Mouse (Mus musculus) T-helper 17 cell (primary cell): ENCODE measurements around the gene Acsl5.

Experiments used
- in situ Hi-C, 2 experiments: fragments of 300-600 bp; cut with MboI, MseI; formaldehyde crosslinking; loops; 1 replicate in 1 of 2; 2 replicates in 1 of 2; pipeline ENCODE4 v1.15.1; 2025; ENCODE audit warnings: high pct_unique_total_duplicates in 2 of 2

The Acsl5 gene

DNA sequence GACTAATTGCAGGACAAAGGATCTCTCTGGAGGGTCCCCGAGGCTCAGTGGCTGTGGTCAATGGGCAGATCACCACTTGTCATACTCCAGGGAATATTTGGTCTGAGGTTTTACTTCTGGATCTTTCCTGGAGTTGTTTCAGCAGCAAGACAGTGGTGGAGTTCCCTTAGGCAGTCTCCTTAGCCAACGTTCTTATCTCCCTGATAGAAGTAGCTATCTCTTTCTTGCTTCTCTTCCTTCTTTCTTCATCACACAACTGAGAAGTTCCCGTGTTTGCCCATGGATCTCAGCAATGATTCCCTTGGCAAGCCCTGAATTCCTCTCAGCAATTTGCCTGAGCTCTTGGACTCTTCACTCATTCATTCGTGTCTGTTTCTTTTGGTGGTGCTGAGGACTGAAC is 24.4 kb downstream of the Acsl5 start:
- in situ Hi-C loops = no loop called here

DNA sequence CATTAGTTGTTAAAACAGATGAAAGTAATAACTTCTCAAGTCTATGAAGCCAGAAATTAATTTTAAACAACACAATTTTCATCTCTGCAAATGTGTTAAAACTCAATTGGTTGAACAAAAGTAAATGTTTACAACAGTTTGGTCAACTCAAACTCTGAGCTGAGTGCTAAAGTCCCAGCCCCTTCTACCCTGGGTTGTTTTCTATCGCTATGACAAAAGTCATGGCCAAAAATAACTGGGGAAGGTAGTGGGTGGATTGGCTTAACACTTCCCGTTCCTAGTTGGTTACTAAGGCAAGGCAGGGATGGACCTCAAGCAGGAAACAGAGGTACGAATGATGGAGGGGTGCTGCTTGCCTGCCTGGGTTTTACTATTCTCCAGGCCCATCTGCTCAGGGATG is 25.0 kb downstream of the Acsl5 start:
- in situ Hi-C loops = no loop called here

DNA sequence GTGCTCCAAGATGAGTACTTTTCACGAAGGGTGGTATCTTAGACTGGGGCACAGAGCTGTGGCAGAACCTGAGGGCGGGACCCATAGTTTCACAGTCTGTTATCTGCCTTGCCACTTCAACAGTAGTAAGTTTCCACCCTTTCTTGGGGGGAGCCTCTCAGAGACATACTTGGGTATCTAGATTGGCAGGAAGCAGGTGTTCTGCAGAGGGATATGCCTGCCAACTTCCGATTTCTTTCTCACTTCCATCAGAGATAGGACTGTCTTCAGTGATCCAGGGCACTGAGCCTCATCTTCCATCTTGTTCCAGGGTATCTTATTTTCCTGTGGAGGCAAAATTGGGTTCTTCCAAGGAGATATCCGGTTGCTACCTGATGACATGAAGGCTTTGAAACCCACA is 32.4 kb downstream of the Acsl5 start:
- in situ Hi-C loops = no loop called here

DNA sequence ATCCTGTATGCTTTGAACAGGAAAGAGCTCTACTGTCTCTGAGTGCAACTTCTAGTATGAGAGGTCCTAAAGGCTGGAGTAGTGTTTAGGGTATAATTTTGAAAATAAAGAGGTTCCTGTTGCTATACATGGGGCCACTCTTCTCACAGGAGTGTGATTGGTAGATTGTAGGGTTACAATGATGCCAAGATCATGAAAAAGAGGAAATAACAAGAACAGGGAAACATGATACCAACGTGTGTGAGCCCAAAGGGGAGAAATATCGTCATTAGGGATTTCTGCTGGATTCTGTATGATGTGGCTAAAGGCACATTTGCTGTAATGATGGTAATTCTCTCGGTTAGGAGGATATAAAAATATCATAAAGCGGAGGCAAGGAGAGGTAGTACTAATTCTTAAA is 34.3 kb downstream of the Acsl5 start:
- in situ Hi-C loops = no loop called here

DNA sequence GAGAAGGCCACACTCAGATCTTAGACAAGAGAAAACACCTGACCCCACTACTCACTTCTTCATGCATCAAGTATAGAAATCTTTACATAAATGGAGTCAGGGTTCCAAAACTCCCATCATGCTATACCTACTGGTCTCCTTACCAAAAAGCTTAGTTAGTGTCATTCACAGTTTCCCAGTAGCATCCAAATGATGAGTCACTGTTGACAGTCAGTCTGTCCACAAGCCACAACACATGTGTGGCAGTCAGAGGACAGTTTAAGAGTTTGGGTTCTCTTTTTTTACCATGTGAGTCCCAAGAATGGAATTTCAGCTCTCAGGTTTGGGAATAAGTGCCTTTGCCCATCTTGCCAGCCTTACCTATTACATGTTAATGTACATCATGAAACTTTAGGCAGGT is 37.2 kb downstream of the Acsl5 start:
- in situ Hi-C loops = no loop called here

DNA sequence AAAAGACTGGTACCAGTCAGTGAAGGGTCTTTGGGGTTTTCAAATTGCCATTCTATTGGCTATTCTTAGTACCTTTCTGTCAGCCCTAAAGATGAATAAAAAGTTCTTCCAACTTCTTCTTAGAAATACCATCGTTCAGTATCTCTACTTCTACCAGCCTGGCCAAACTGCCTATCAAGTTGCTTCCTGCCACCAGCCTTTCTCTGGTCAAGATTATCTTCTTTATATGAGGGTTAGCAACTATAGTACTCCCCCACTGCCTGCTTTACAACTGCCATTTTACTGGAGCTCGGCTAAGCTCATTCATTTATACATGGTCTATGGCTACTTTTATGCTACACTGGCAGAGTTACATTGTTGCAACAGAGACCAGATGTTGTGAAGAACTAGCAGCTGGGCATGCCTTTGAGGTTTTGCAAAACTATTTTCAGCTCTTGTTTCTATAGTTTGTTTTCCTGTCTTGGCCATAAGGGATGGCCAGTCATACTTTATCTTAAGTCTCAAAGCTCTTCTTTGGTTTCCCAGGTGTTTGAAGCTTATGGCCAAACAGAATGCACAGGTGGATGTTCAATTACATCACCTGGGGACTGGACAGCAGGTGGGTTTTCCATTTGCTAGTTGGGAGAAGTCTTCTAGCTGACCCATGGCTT is 39.0 kb downstream of the Acsl5 start:
- in situ Hi-C loops = no loop called here

DNA sequence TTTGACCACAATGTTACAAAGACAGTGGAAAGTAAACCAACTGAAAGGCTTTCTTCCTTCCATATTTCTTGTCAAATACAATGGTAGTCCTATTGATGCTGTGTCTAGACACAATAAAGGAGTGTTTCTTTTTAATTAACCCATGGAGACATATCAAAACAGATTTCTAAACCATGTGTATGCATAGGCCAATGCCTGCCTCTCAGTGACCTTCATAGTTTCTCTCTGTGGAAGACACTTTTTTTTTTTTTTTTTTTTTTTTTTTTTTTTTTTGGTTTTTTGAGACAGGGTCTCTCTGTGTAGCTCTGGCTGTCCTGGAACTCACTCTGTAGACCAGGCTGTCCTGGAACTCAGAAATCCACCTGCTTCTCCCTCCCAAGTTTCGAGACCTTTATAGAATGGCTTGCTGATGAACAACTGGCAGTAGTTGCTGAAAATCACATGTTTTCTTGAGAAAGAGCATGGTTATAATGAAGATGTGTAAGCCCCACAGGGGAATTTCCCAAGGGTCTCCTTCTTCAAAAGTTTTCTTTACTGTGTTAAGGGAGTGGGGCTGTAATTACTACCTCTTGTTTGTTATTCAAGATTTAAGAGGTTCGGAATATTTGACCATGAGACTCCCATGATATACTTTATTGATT is 40.6 kb downstream of the Acsl5 start:
- in situ Hi-C loops = no loop called here

DNA sequence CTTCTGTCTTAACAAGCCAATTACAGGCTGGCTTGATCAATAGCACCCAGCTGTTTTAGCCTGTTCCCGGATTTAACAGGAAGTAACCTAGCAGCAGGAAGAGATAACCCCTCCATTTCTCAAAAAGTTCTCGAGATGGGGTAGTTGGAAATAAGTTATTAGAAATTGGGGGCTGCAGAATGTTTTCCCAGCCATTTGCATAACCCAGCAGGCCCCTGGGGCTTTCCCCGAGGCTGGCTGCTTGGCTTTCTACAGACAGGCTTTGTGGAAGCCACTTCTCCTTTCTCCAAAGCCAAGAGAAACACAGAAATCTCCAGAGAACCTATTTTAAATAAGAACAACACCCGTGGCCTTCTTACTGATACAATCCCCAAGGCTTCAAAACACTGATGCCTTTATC is 41.4 kb downstream of the Acsl5 start:
- in situ Hi-C loops = no loop called here

DNA sequence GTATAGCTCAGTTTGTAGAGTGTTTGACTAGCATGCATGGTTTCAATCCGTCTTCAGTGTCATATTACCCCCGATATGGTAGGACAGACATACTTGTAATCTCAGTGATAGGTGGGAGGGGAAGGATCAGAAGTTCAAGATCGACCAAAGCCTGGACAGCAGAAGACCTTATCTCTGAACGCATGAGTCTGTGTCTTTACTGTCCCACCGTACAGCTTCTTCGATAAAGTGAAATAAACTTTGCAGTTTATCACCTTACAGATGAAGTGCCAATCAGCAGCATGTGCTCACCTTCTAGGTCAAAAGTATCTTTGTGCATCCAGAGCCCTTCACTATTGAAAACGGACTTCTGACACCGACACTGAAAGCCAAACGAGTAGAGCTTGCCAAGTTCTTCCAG is 43.3 kb downstream of the Acsl5 start:
- in situ Hi-C loops = no loop called here

DNA sequence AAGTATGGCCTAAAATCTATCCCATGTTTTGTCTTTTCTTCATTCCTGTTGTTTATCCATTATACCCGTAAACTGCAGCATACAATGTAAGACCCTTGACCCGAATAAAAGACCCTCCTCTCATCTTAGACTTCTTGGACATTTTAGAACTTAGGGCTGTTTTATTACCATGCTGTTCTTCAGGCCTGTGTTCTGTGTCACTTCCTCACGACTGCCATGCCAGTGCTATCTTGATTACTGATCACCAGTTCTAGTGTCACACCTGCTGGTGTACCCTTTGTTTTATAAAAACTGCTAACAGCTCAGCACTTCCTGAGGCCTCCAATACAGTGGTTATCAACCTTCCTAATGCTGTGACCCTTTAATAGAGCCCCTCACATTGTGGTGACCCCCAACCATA is 43.8 kb downstream of the Acsl5 start:
- in situ Hi-C loops = no loop called here

DNA sequence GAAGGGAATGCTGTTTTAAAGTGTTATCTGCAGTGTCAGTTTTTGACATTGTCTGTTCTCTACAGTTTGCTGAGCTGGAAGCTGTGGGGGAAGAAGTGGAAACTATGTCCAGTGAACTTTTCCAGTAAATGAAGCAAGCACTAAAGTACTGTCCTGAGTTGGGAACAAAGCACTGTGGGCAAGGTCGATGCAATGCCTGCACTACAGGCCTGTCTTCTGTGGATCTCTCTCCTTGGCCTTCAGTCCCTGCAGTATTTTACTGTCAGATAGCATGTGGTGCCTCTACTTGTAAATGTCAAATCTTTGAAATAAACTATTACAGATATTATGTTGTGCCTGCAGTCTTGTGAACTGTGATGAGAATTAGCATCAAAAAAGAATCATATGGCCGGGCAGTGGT is 44.6 kb downstream of the Acsl5 start:
- in situ Hi-C loops = no loop called here

DNA sequence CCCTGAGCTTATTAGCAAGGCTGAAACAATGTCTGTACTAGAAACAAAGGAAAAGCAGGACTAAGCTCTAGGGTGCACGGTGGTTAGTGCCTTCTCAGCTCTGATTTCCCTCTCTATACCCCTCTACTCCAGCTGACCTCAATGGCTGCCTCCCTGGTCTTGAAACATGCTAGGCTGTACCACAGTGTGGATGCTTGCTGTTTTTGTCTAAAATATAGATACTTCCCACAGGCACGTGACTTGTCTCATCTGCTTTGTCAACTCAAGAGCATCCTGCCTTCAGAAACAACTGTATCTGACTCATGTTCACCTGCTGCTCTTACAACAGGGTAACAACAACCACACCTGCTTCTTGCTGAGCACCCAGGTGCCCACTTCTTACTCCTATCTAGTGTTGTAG is 45.8 kb downstream of the Acsl5 start:
- in situ Hi-C loops = no loop called here

DNA sequence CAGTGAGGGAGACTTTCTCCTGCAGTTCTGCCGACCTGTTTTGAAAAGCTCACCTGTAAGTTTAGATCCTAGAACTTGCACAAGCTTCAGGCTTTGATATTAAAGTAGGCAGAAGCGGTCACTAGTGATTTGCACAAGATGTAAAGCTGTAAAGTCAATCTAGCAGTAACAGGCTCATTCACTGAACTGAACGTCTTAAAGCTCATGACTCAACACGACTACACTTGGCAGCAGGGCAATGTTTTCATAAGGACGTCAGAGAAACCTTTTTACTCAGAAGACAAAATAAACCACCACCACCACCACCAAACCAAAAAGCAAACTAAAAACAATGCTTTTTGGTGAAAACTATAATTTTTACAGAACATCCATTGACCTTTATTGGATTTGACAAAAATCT is 46.2 kb downstream of the Acsl5 start:
- in situ Hi-C loops = no loop called here

DNA sequence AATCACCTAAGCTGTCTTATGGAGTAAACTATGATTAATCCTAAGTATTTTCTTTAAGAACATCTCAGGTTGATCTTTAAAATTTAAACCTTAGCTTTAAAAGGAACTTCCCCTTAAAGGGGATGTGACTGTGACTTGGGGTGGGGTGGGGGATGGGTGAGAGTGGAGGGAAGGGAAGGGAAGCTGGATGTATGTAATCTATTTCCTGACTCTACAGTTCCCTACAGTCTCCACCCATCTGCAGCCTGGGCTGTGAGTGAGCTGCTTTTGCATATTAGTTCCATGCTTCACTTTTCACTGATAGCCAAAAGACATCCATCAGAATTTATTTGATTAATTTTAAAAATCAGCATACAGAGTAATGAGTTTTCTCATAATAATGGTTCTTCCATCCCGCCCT is 47.6 kb downstream of the Acsl5 start:
- in situ Hi-C loops = no loop called here

DNA sequence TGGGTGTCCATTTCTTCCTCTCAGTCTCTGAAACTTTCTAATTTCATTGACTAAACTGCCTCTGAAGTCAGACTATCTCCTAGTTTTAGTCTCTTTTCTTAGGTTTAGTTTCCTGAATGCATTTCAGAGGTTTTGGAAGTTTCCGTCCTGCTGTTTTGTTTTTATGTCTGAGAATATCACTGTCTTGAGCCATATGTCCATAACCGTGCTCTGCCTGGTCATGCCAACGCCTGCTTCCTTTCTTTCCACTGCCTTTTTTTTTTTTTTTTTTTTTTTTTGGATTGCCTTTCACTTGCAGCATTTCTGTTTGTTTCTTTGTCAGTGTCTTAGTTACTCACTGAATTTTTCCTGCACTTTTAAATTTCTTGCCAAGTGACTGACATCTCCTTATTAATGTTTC is 48.8 kb downstream of the Acsl5 start:
- in situ Hi-C loops = no loop called here

DNA sequence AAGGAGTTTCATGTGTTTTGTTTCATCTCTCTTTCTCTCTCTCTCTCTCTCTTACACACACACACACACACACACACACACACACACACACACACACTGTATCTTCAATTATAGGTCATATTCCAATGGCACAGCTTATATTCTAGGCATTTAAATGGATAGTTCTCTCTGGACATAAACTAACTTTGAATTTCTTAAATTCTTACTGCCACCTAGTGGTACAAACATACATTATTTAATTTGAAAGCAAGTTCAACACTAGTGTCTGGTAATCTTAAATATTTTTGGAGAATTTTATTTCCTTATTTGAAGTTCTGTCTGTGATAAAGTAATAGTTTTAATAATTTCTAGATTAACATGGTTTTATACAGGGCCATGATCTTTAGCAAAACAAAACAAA is 53.3 kb downstream of the Acsl5 start:
- in situ Hi-C loops = loop anchor here in 1 of 2 experiments (5.0 kb wide), 1 partner anchor 83 kb away; no protein-coding TSS in a partner anchor

DNA sequence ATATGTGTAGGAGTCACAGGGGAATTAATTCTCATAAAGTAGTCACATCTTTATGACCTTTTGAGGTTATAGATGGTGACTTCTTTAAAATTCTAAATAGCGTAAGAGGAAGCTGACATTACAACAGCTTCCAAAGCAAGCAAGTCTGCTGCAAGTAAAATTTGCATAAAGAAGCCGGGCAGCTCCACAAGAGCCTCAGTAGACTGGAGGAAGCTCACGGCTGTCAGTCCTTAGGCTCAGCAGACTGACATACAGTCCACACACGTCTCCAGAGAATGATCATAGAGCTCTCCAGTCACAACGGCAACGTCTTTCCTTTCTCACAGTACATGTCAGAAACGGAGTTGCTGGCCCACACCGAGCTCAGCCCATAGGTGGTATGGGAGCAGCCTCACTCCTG is 60.1 kb downstream of the Acsl5 start:
- in situ Hi-C loops = no loop called here

DNA sequence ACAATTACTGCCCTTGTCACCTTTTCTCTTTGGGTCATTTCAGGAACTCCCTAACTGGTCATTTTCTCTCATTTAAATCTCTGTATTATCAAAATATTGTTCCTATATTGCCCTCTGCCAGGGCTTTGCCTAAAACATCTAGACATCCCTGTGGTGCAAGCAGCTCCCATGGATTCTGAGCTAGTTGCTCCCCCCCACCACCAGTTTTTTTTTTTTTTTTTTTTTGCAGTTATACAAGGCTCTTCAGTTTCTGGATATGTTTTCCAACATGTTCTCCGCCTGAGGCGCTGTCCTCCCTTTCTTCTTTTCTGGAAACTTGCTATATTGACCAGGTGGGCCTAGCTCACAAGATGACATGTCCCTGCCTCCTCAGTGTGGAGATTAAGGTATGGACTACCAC is 61.9 kb downstream of the Acsl5 start:
- in situ Hi-C loops = no loop called here

DNA sequence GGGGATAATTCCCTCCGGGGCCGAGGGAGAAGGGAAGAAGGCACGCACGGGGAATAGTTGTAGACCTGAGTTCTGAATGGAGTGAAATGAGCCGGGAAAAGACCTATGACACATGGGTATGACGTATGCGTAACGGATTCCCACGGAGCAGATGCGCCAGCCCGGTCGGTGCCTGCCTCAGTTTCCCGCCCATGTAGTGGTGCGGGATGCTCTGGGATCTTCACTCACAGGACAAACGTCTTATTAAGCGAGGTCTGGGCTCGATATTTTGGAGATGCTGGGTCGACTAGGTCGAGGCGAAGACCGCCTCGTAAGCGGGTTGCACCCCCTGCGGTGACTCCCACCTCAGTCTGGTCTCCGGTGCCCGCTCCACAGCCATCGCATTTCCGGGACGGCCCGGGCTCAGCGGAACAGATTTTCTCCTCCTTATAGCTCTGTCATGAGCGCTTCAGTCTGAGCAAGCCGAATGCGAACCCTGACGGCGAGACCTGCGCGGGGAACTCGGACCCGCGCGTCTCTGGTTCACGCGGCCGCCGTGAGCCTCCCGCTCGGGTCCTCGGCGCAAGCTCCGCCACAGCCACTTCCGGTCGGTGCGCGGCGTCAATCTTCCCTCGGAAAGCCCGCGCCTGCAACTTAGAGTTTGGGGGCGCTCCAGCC is 63.8 kb downstream of the Acsl5 start, which contains the start of gene Zdhhc6:
TSS of gene Zdhhc6 (minus strand) at position 581 of the 657 bp plus-strand sequence.
- in situ Hi-C loops = no loop called here

DNA sequence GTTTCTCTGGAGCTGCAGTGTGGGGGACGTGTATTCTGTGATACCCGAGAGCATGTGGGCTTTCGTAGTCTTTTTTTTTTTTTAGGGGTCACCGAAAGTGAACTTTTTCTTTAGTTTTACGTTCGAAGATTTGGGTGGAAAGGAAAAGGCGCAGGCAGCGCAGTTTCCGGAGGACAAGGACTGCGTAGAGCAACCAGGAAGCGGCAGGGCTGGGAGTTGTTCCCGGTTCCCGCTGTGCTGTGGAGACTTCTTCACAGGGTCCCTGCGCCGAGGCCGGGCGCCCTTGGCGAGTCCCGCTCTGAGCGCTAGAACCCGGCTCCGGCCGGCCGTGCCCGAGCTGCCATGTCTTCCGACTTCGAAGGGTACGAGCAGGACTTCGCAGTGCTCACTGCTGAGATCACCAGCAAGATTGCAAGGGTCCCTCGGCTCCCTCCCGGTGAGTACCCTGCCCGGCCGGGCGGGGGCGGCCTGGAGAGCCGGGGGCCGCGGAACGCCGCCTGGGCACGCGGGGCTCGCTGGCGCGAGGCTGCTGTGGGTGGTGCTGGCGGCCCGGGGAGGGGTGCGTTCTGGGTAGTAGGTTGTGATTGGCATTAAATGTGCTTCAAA is 64.5 kb downstream of the Acsl5 start, which contains the start of gene Vti1a:
TSS of gene Vti1a (plus strand) at position 187 of the 606 bp plus-strand sequence.
- in situ Hi-C loops = no loop called here

DNA sequence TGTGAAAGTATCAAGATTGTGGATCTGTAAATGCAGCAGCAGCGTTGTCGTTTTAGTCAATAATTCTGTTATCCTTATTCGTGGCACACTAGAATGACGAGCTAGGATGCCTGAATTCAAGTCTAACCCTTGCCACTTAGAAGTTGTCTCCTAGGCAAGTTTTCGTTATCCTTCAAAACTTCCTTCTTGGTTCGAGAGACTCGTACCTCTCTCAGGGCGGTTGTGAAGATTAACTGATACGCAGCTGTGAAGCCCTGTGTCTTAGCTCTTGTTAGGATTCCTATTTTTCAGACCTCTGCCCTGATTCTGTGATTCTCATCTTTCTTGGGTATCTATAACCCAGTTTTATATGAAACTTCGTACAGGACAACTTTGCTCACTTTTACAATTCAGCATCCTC is 65.2 kb downstream of the Acsl5 start:
- in situ Hi-C loops = no loop called here

DNA sequence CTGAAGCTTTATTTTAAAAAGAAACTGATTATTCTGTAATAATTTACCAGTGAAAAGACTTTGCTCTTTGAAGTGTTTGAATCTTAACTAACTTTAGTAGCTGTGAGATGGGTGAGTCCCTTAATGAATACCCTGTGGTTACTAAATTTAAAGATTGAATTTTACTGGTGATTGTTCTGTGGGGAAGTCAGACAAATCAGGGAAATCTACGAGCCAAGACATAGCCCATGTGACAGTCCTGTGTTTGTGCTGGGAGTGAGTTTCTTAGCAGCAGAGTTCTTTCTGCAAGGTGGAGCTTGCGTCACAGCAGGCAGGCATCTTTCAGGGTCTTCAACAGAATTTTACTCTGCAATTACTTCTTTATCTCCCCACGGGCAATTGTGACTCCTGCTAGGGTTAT is 67.3 kb downstream of the Acsl5 start:
- in situ Hi-C loops = no loop called here

DNA sequence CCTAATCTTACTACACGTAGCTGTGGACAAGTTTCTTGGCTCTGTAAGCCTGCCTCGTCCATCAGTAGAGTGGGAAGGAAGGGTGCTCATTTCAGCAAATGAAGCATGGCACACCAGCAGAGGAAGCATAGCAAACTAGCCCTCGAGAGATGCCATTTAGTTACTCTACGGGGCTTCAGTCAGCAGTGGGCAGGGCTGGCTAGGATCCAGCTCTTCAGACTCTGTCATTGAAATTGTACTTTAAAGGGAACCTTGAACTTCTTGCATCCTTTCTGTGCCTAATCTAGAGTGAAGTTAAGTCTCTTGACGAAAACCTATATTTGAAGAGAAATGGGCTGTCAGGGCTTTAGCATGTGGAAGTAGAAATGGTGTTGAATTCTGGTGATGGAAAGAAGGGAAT is 67.8 kb downstream of the Acsl5 start:
- in situ Hi-C loops = no loop called here
